ENCODE assay signal across 8 mouse cellular contexts in genomic region chr9:41973775-41974657, GRCm38 (mm10).
DNase-seq lines count a peak whose midpoint lies in the region; ATAC-seq and TF ChIP-seq lines count a peak whose summit lies in the region.

No protein-coding gene starts in this region.

- no peak overlapping the region for H3K4me2 ChIP-seq in midbrain, embryonic 15.5 days

- H3K36me3 ChIP-seq in midbrain, embryonic 15.5 days (replicated peaks) = peaks cover 5% of the 10 kb centered on the region; the same call in 1 of the 2 replicates

- peaks cover 10% of the 10 kb centered on the region; the same call in 1 of the 2 replicates for H3K4me1 ChIP-seq in midbrain, embryonic 15.5 days

- H3K9me3 ChIP-seq in midbrain, embryonic 15.5 days = no peaks in the 10 kb centered on the region

- H3K4me3 ChIP-seq in left cerebral cortex, adult 2 months = no peak overlapping the region
- H3K4me3 ChIP-seq in midbrain, embryonic 15.5 days = no peak overlapping the region

- TF ChIP-seq CTCF in left cerebral cortex, adult 2 months (IDR thresholded peaks at IDR 0.05) = peak; percentile 78

- no peak overlapping the region for H3K27ac ChIP-seq in left cerebral cortex, adult 2 months
- peak overlapping the region; percentile 4; the same call in 1 of the 2 replicates for H3K27ac ChIP-seq in midbrain, embryonic 15.5 days

- peak; percentile 92 for ATAC-seq in midbrain, embryonic 15.5 days (replicated peaks)

- no peaks in the 10 kb centered on the region for H3K27me3 ChIP-seq in midbrain, embryonic 15.5 days (replicated peaks)

- no peak overlapping the region for H3K9ac ChIP-seq in midbrain, embryonic 15.5 days

- intact Hi-C loops in heart, postnatal 36 days (cut with DNase I) = no loop called here
- intact Hi-C loops in left cerebral cortex, adult 2 months (cut with DNase I) = loop anchor here (1.0 kb wide), 1 partner anchor 745 kb away; no protein-coding TSS in a partner anchor

- peak; percentile 23 to 55 for DNase-seq in heart, adult 18-20 months
- no peak for DNase-seq in heart, adult 8-10 months (ENCODE audit: low spot score)
- peak; percentile 16 to 39 for DNase-seq in adrenal gland, adult 18-20 months (ENCODE audit: low spot score in 2 of 2)
- peak; percentile 20 for DNase-seq in embryo, embryonic 11.5 days (ENCODE audit: low read depth, low spot score)
- DNase-seq in heart, postnatal 36 days = peak; percentile 14 to 55
- peak; percentile 77 to 81 for DNase-seq in left cerebral cortex, adult 2 months (ENCODE audit: extremely low spot score in 1 of 2, low spot score in 2 of 2)
- peak; percentile 46 for DNase-seq in thymus, postnatal 14 days

- 67% methylated on average over 25 of the region's 25 CpGs for WGBS in midbrain, embryonic 15.5 days
